Mouse (Mus musculus): Measurements from ENCODE around the gene Adgrv1. TPM values are rescaled to one million over a fixed set of nuclear protein-coding genes. Genes with fewer than 3 reads are reported as not detected.

Gene Adgrv1
- polyA plus RNA-seq, 1 experiment from 2014 or later: 2.8 TPM

GRCm38 (mm10) chr13:81125846-81126245 is 507.1 kb downstream of the Adgrv1 start:
- H3K27ac ChIP-seq: no peak overlapping the region
- 70% methylated on average over 4 of the region's 4 CpGs for WGBS

GRCm38 (mm10) chr13:81122238-81122637 is 510.7 kb downstream of the Adgrv1 start:
- H3K9ac ChIP-seq: no peak overlapping the region
- H3K27ac ChIP-seq: no peak overlapping the region
- H3K4me1 ChIP-seq: no peaks in the 10 kb centered on the region
- no peak overlapping the region for H3K4me3 ChIP-seq
- ATAC-seq (ENCODE audit: insufficient number of reproducible peaks, insufficient read depth, low FRiP score, low TSS enrichment, low read depth): no peak
- no peaks in the 10 kb centered on the region for H3K36me3 ChIP-seq
- no peaks in the 10 kb centered on the region for H3K9me3 ChIP-seq
- H3K4me2 ChIP-seq: no peak overlapping the region
- 85% methylated on average over 2 of the region's 2 CpGs for WGBS
- no peaks in the 10 kb centered on the region for H3K27me3 ChIP-seq

More at GRCm38 (mm10) chr13:81125846-81126245, 507.1 kb downstream of the Adgrv1 start:
- no peak overlapping the region for H3K4me2 ChIP-seq
- no peak for ATAC-seq (ENCODE audit: insufficient number of reproducible peaks, insufficient read depth, low FRiP score, low TSS enrichment, low read depth)
- no peak overlapping the region for H3K4me3 ChIP-seq
- no peaks in the 10 kb centered on the region for H3K36me3 ChIP-seq
- no peaks in the 10 kb centered on the region for H3K4me1 ChIP-seq
- H3K9ac ChIP-seq: no peak overlapping the region
- H3K9me3 ChIP-seq: no peaks in the 10 kb centered on the region
- no peaks in the 10 kb centered on the region for H3K27me3 ChIP-seq

DNA sequence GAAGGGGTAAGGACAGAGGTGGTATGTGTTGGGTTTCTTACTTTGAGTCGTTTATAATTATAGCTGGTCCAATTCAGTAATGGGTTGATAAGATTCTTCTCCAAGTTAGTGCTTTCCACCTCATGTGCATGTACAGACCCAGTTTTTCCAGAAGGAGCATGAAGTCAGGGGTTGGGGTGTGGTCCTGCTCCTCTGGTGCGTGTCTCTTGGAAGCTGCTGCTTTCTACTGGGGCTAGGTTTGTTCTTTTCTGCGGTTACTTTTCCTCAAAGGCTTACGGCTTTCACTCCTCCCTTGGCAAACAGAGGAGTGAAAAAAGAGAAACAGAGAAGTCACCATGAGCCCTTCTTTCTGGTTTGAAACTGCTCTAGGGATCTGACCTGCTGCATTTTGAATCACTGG is 522.5 kb downstream of the Adgrv1 start:
- ATAC-seq (ENCODE audit: insufficient number of reproducible peaks, insufficient read depth, low FRiP score, low TSS enrichment, low read depth): no peak
- Histone ChIP-seq H3K9me3 (no peaks in the 10 kb centered on the region), H3K27ac (no peak overlapping the region), H3K4me1 (0 out of 2 replicates have a peak, but pooled peaks cover 5% of the 10 kb centered on the region), H3K4me2 (no peak overlapping the region), H3K36me3 (no peaks in the 10 kb centered on the region), H3K27me3 (no peaks in the 10 kb centered on the region), H3K4me3 (no peak overlapping the region), H3K9ac (no peak overlapping the region)
- 87% methylated on average over 4 of the region's 4 CpGs for WGBS

DNA sequence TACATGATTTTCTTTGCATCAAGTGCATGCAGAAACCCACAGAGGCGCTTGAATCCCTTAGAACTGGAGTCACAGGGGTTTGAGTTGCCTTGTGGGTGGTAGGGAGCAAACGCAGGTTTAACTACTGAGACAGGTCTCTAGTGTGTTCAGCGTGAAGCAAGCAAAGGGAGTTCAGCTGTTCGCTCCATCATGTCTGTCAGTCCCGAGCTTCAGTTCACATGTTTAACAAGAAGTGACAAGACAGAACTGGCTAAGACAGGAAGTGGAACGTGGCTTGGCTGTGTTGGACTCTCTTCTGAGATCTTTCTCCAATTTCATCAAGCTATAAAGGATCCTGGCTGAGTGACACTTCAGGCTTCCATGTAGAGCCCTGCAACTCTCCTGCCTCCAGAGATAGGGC is 523.3 kb downstream of the Adgrv1 start:
- no peaks in the 10 kb centered on the region for H3K9me3 ChIP-seq
- WGBS: 57% methylated on average over 6 of the region's 6 CpGs
- H3K36me3 ChIP-seq: no peaks in the 10 kb centered on the region
- no peak overlapping the region for H3K9ac ChIP-seq
- no peak overlapping the region for H3K27ac ChIP-seq
- H3K4me3 ChIP-seq: no peak overlapping the region
- H3K4me2 ChIP-seq: no peak overlapping the region
- no peak for ATAC-seq (ENCODE audit: insufficient number of reproducible peaks, insufficient read depth, low FRiP score, low TSS enrichment, low read depth)
- 0 out of 2 replicates have a peak, but pooled peaks cover 5% of the 10 kb centered on the region for H3K4me1 ChIP-seq
- H3K27me3 ChIP-seq: no peaks in the 10 kb centered on the region

DNA sequence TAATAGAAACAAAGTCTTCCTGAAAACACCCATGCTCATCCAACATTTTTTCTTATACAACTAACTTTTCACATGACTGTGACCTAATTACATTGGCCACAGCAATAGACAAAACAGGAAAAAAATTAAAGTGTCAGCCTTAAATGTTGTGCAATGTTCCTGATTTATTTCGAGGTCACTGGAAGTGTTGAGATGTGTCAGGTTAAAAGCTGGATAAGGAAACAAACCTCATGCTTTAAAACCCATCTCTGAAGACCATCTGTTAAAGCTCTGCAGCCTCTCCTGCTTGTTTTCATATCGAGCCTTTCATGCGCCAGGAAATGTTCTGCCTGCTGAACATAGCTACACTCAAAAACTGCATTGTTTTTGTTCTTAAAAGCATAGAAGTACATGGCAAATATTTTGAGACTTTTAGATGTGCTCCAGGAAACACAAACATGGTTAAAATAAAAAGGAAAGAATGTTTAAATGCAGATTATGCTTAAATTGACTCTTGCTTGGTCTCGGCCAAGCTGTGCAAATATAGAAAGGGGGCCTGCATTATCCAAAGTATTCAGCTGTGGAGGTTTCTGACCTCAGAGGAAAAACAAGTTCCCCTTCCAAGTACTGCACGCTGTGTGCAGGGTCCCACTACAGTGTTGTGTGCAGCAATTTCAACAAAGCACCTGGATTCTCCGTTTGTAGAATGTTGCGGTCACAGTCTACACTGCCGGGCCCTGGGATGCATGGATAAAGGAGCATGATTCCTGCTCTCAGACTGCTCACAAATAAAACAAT is 524.2 kb downstream of the Adgrv1 start:
- H3K27ac ChIP-seq: no peak overlapping the region
- H3K9ac ChIP-seq: no peak overlapping the region
- ATAC-seq (ENCODE audit: insufficient number of reproducible peaks, insufficient read depth, low FRiP score, low TSS enrichment, low read depth): no peak
- no peaks in the 10 kb centered on the region for H3K9me3 ChIP-seq
- H3K36me3 ChIP-seq: no peaks in the 10 kb centered on the region
- H3K4me1 ChIP-seq: 0 out of 2 replicates have a peak, but pooled peaks cover 5% of the 10 kb centered on the region
- no peak overlapping the region for H3K4me3 ChIP-seq
- H3K4me2 ChIP-seq: no peak overlapping the region
- H3K27me3 ChIP-seq: no peaks in the 10 kb centered on the region
- 56% methylated on average over 8 of the region's 8 CpGs for WGBS

- H3K4me3 ChIP-seq: no peak overlapping the region
- H3K36me3 ChIP-seq: no peaks in the 10 kb centered on the region
- H3K4me1 ChIP-seq: 0 out of 2 replicates have a peak, but pooled peaks cover 5% of the 10 kb centered on the region
- H3K9me3 ChIP-seq: no peaks in the 10 kb centered on the region
- no peak for ATAC-seq (ENCODE audit: insufficient number of reproducible peaks, insufficient read depth, low FRiP score, low TSS enrichment, low read depth)
- no peaks in the 10 kb centered on the region for H3K27me3 ChIP-seq
- H3K4me2 ChIP-seq: no peak overlapping the region
- WGBS: 56% methylated on average over 5 of the region's 5 CpGs
- no peak overlapping the region for H3K27ac ChIP-seq
- no peak overlapping the region for H3K9ac ChIP-seq
Measured at GRCm38 (mm10) chr13:81107436-81107835, 525.5 kb downstream of the Adgrv1 start.

- Histone ChIP-seq H3K27ac (no peak overlapping the region), H3K9ac (no peak overlapping the region), H3K9me3 (no peaks in the 10 kb centered on the region), H3K36me3 (no peaks in the 10 kb centered on the region), H3K4me3 (no peak overlapping the region), H3K27me3 (no peaks in the 10 kb centered on the region), H3K4me2 (no peak overlapping the region), H3K4me1 (0 out of 2 replicates have a peak, but pooled peaks cover 3% of the 10 kb centered on the region)
- 57% methylated on average over 4 of the region's 4 CpGs for WGBS
- no peak for ATAC-seq (ENCODE audit: insufficient number of reproducible peaks, insufficient read depth, low FRiP score, low TSS enrichment, low read depth)
Measured at GRCm38 (mm10) chr13:81103794-81104193, 529.2 kb downstream of the Adgrv1 start.

DNA sequence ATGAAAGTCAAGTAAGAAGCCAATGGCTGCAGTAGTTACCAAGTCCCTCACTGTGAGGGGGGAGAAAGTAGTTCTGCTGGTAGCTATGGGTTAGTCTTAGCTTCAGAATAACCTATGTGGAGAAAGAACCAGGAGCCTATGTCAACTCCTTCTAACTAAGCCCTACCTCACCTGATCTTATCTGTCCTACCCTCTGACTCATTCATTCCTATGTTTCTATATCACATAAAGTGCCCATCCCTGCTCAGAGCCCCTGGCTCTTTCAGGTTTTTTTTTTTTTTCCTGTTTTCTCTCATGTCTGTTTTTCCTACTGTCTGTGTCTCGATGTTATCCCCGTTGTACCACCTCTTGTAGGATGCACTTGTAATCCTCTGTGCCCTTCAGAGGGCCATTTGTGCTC is 536.5 kb downstream of the Adgrv1 start:
- Histone ChIP-seq H3K9ac (no peak overlapping the region), H3K36me3 (no peaks in the 10 kb centered on the region), H3K27ac (no peak overlapping the region), H3K4me3 (no peak overlapping the region), H3K9me3 (no peaks in the 10 kb centered on the region), H3K4me2 (no peak overlapping the region), H3K27me3 (no peaks in the 10 kb centered on the region), H3K4me1 (no peaks in the 10 kb centered on the region)
- WGBS: 95% methylated on average over 2 of the region's 2 CpGs
- no peak for ATAC-seq (ENCODE audit: insufficient number of reproducible peaks, insufficient read depth, low FRiP score, low TSS enrichment, low read depth)

DNA sequence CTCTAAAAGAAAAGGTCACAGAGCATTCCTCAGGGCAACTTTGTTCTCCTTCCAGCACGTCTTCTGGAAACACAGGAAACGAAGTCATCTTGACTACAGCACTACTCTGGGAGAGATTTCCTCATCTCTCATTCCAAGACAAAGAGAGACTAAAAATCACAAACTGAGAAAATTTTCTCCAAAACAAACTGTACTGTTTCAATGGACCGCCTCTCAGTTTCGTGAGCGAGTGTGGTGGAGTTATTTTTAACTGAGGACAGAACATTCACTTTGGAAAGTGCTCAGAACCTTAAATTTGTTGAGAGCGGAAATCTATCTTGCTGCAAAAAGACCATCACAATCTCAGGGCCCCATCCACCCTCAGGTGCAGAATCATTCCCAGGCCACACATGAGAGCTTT is 538.4 kb downstream of the Adgrv1 start:
- no peak for ATAC-seq (ENCODE audit: insufficient number of reproducible peaks, insufficient read depth, low FRiP score, low TSS enrichment, low read depth)
- no peak overlapping the region for H3K9ac ChIP-seq
- no peaks in the 10 kb centered on the region for H3K36me3 ChIP-seq
- WGBS: 79% methylated on average over 6 of the region's 6 CpGs
- H3K4me3 ChIP-seq: no peak overlapping the region
- no peaks in the 10 kb centered on the region for H3K4me1 ChIP-seq
- no peak overlapping the region for H3K4me2 ChIP-seq
- H3K27ac ChIP-seq: no peak overlapping the region
- no peaks in the 10 kb centered on the region for H3K9me3 ChIP-seq
- H3K27me3 ChIP-seq: no peaks in the 10 kb centered on the region

DNA sequence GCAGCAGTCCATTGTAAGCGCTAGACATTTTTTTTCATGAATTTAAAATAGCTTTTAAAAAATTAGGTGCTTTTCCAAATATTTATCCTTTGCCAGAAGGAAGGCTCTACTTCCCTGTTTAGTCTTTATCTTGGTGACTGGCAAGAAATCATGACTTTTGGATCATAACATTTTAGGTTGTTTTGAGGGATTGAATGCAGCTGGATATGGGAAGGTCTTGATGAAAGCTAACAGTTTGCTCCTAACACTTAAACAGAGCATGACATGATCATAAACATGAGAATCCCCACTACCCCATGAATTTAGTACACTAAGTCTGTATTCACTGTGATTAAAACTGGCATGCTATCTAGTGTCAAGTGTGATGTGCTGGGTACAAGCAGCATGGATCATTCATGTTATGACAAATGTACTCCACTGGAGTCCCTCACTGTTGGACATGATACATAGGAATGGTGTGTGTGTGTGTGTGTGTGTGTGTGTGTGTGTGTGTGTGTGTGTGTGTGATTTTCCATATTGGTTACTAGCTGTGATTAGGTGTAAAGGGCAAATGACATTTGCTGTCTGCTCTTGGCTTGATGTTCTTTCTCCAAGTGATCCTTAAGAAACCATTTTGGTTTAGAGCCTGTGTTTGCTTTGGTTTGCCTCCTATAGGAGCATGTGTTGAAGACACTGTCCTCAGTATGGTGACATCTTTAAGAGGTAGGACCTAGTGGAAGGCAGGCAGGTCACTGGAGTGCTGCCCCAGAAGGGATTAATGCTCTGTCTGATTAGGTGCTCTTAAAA is 542.7 kb downstream of the Adgrv1 start:
- no peaks in the 10 kb centered on the region for H3K9me3 ChIP-seq
- no peaks in the 10 kb centered on the region for H3K36me3 ChIP-seq
- ATAC-seq (ENCODE audit: insufficient number of reproducible peaks, insufficient read depth, low FRiP score, low TSS enrichment, low read depth): no peak
- 93% methylated on average over 1 of the region's 1 CpGs for WGBS
- no peak overlapping the region for H3K27ac ChIP-seq
- no peak overlapping the region for H3K4me2 ChIP-seq
- H3K27me3 ChIP-seq: no peaks in the 10 kb centered on the region
- no peaks in the 10 kb centered on the region for H3K4me1 ChIP-seq
- no peak overlapping the region for H3K9ac ChIP-seq
- H3K4me3 ChIP-seq: no peak overlapping the region

DNA sequence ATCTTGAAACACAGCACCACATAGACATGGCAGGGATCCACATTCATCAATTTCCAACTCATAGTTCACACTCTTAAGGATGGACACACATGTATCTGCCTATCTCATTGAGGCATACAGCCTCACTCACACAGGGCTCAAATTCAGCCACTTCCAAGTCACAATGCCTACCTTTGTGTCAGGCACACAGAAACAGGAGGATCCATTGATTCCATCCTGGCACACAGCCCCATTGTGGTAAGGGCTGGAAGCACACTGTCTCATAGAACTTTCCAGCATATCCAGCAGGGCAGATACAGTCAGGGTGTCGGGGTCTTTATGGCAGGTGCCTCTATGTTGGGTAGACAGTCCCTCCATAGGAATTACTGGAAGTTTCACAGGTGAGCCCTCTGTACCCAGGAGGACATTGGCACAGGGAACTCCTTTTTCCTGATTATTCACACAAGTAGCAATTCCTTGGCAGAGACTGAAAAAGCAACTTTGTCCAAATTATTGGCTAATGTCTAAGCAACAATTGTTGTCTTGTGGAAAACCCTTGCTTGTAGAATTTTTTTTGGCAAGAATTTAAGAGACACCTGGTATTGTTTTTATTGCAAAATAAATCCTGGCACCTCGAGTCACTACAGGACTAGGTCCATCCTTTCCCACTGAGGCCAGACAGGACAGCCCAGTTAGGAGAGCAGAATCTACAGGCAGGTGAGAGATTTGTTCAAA is 545.8 kb downstream of the Adgrv1 start:
- H3K9ac ChIP-seq: no peak overlapping the region
- WGBS: 82% methylated on average over 2 of the region's 2 CpGs
- no peaks in the 10 kb centered on the region for H3K36me3 ChIP-seq
- no peak overlapping the region for H3K27ac ChIP-seq
- no peaks in the 10 kb centered on the region for H3K27me3 ChIP-seq
- no peaks in the 10 kb centered on the region for H3K9me3 ChIP-seq
- no peaks in the 10 kb centered on the region for H3K4me1 ChIP-seq
- ATAC-seq (ENCODE audit: insufficient number of reproducible peaks, insufficient read depth, low FRiP score, low TSS enrichment, low read depth): no peak
- H3K4me3 ChIP-seq: no peak overlapping the region
- no peak overlapping the region for H3K4me2 ChIP-seq
